Mouse (Mus musculus) spleen, adult 2 months (tissue): Measurements from ENCODE around the gene Map4k2. TPM values are rescaled to one million over a fixed set of nuclear protein-coding genes. Genes with fewer than 3 reads are reported as not detected.

ENCODE experiments used
- DNase-seq, 2 experiments: peaks; one replicate each; pipeline versions ENCODE4 v3.0.0 to v3.0.0-alpha.2; 2012 to 2021; ENCODE audit warnings: low spot score in 2 of 2, low read depth in 1 of 2
- H3K27ac ChIP-seq: fragments of 200-500 bp; 2 replicates; pipeline ENCODE4 v1.5.1; 2012; ENCODE audit warnings: low read length, inconsistent platforms; ENCODE audit not compliant: insufficient read depth
- H3K27me3 ChIP-seq: fragments of 200-500 bp; 2 replicates; pipeline ENCODE4 v1.6.1; 2012; ENCODE audit warnings: mild to moderate bottlenecking, moderate library complexity, low read length, inconsistent platforms; ENCODE audit not compliant: control insufficient read depth, insufficient read depth
- H3K36me3 ChIP-seq: fragments of 200-500 bp; 2 replicates; pipeline ENCODE4 v1.6.1; 2012; ENCODE audit warnings: mild to moderate bottlenecking, low read length, inconsistent platforms; ENCODE audit not compliant: control insufficient read depth, insufficient read depth
- H3K4me1 ChIP-seq: fragments of 200-500 bp; 2 replicates; pipeline ENCODE4 v1.6.1; 2011; ENCODE audit warnings: inconsistent platforms; ENCODE audit not compliant: control insufficient read depth, insufficient read depth, insufficient read length
- H3K4me3 ChIP-seq: fragments of 200-500 bp; 2 replicates; pipeline ENCODE4 v1.5.1; 2011; ENCODE audit warnings: mild to moderate bottlenecking, inconsistent platforms; ENCODE audit not compliant: insufficient read depth, insufficient read length; ENCODE audit errors: extremely low read depth
- CTCF ChIP-seq: fragments of 200-500 bp; IDR thresholded peaks from 2 replicates; pipeline ENCODE4 v1.5.1; 2011; ENCODE audit warnings: mild to moderate bottlenecking, inconsistent platforms; ENCODE audit not compliant: insufficient read depth, insufficient read length, insufficient replicate concordance; ENCODE audit errors: extremely low read depth
- POLR2A ChIP-seq: fragments of 200-500 bp; IDR thresholded peaks from 2 replicates; pipeline ENCODE4 v1.6.1; 2011; ENCODE audit warnings: low read depth, low read length, inconsistent platforms
- WGBS: fragments of 180-500 bp; shearing (Covaris S2); methylation state at CpG from one replicate; pipeline ENCODE4 v1.1.7; 2018; 5-methylcytosine and 5-hydroxymethylcytosine counted together
- polyA plus RNA-seq: library from polyadenylated mRNA; depleted of rRNA; stranded (reverse); fragments of >200 nt; gene quantifications from 2 replicates; pipeline ENCODE4 v1.2.3, GENCODE M21; 2012

Map4k2 gene
- polyA plus RNA-seq, 1 experiment = 487 TPM

- Histone ChIP-seq H3K36me3 (peaks cover 44% of the 10 kb centered on the region), H3K4me1 (peaks cover 2% of the 10 kb centered on the region; the same call in 1 of the 2 replicates), H3K4me3 (no peak overlapping the region), H3K27ac (no peak overlapping the region), H3K27me3 (no peaks in the 10 kb centered on the region)
- TF ChIP-seq POLR2A = no peak
- no peak for TF ChIP-seq CTCF
- WGBS = 80% methylated on average over 14 of the region's 14 CpGs
- no peak for DNase-seq
Observed at GRCm38 (mm10) chr19:6351431-6352106, 10.6 kb downstream of the Map4k2 start.

GRCm38 (mm10) chr19:6352107-6352505 is 11.2 kb downstream of the Map4k2 start:
- TF ChIP-seq POLR2A = no peak
- no peak for TF ChIP-seq CTCF
- Histone ChIP-seq H3K4me1 (peaks cover 2% of the 10 kb centered on the region; the same call in 1 of the 2 replicates), H3K27me3 (no peaks in the 10 kb centered on the region), H3K27ac (peak overlapping the region; percentile 15), H3K36me3 (peaks cover 38% of the 10 kb centered on the region), H3K4me3 (no peak overlapping the region)
- no peak for DNase-seq
- WGBS = 29% methylated on average over 2 of the region's 2 CpGs

GRCm38 (mm10) chr19:6354030-6354429 is 13.1 kb downstream of the Map4k2 start:
- Histone ChIP-seq H3K4me1 (peaks cover 2% of the 10 kb centered on the region; the same call in 1 of the 2 replicates), H3K27ac (no peak overlapping the region), H3K4me3 (no peak overlapping the region), H3K27me3 (no peaks in the 10 kb centered on the region), H3K36me3 (peaks cover 31% of the 10 kb centered on the region)
- DNase-seq = no peak
- TF ChIP-seq POLR2A (no peak), CTCF (no peak)
- 93% methylated on average over 7 of the region's 7 CpGs for WGBS

GRCm38 (mm10) chr19:6361291-6361690 is 20.4 kb downstream of the Map4k2 start:
- no peak for TF ChIP-seq CTCF
- no peak for TF ChIP-seq POLR2A
- Histone ChIP-seq H3K36me3 (peaks cover 10% of the 10 kb centered on the region), H3K4me1 (0 out of 2 replicates have a peak, but pooled peaks cover under 1% of the 10 kb centered on the region), H3K27ac (no peak overlapping the region), H3K27me3 (no peaks in the 10 kb centered on the region), H3K4me3 (no peak overlapping the region)
- 94% methylated on average over 3 of the region's 3 CpGs for WGBS
- DNase-seq = no peak

GRCm38 (mm10) chr19:6363091-6363410 is 22.1 kb downstream of the Map4k2 start:
- no peak for TF ChIP-seq POLR2A
- TF ChIP-seq CTCF = no peak
- Histone ChIP-seq H3K4me3 (peak overlapping the region; percentile 45), H3K27ac (peak overlapping the region; percentile 93), H3K4me1 (peaks cover 4% of the 10 kb centered on the region; the same call in 1 of the 2 replicates), H3K36me3 (peaks cover 25% of the 10 kb centered on the region), H3K27me3 (no peaks in the 10 kb centered on the region)
- under 1% methylated on average over 11 of the region's 11 CpGs for WGBS
- no peak for DNase-seq

GRCm38 (mm10) chr19:6363411-6364240 is 22.7 kb downstream of the Map4k2 start, which contains the start of gene Sf1:
Gene Sf1, plus strand, starts transcription at chr19:6363690.
- TF ChIP-seq CTCF = no peak
- TF ChIP-seq POLR2A = peak; percentile 51
- peak; percentile 100 for DNase-seq
- Histone ChIP-seq H3K4me1 (peaks cover 4% of the 10 kb centered on the region; the same call in 1 of the 2 replicates), H3K27ac (peak within 1 kb of the TSS; percentile 99), H3K4me3 (peak within 1 kb of the TSS; percentile 92), H3K36me3 (peaks cover 30% of the 10 kb centered on the region), H3K27me3 (no peaks in the 10 kb centered on the region)
- WGBS = 1% methylated on average over 83 of the region's 85 CpGs

GRCm38 (mm10) chr19:6364317-6364725 is 23.4 kb downstream of the Map4k2 start:
- Histone ChIP-seq H3K4me3 (peak overlapping the region; percentile 92), H3K36me3 (peaks cover 33% of the 10 kb centered on the region), H3K27me3 (no peaks in the 10 kb centered on the region), H3K4me1 (peaks cover 4% of the 10 kb centered on the region; the same call in 1 of the 2 replicates), H3K27ac (peak overlapping the region; percentile 99)
- TF ChIP-seq POLR2A (peak; percentile 49), CTCF (no peak)
- under 1% methylated on average over 55 of the region's 55 CpGs for WGBS
- peak; percentile 84 to 90 for DNase-seq
